Mouse (Mus musculus) kidney, postnatal 0 days (tissue): ENCODE measurements around the gene Gm5148. TPM values are rescaled to one million over a fixed set of nuclear protein-coding genes. Genes with fewer than 3 reads are reported as not detected.

Experiments
- ATAC-seq: fragments of 200-750 bp; cut with Nextera tagmentation; replicated peaks from 2 replicates; pipeline ENCODE4 v1.8.0; 2017; ENCODE audit warnings: low read depth, moderate number of reproducible peaks, moderate TSS enrichment, moderate library complexity; ENCODE audit not compliant: low FRiP score
- DNase-seq: peaks from one replicate; pipeline ENCODE4 v3.0.0-alpha.2; 2016; ENCODE audit warnings: low spot score
- H3K27ac ChIP-seq: fragments of 300-500 bp; sonication (generic); 2 replicates; pipeline ENCODE4 v1.5.1; 2014; ENCODE audit warnings: mild to moderate bottlenecking
- H3K27me3 ChIP-seq: fragments of 300-500 bp; sonication (generic); 2 replicates; pipeline ENCODE4 v1.6.1; 2014; ENCODE audit warnings: low read length, mixed read lengths; ENCODE audit not compliant: insufficient read depth
- H3K36me3 ChIP-seq: fragments of 300-500 bp; sonication (generic); 2 replicates; pipeline ENCODE4 v1.6.1; 2014; ENCODE audit warnings: low read length, mixed read lengths; ENCODE audit not compliant: insufficient read depth
- H3K4me1 ChIP-seq: fragments of 300-500 bp; sonication (generic); replicated peaks from 2 replicates; pipeline ENCODE4 v1.6.1; 2014; ENCODE audit warnings: antibody characterized with exemption, low read length, mixed read lengths; ENCODE audit not compliant: insufficient read depth
- H3K4me2 ChIP-seq: fragments of 300-500 bp; sonication (generic); 2 replicates; pipeline ENCODE4 v1.6.1; 2014; ENCODE audit warnings: mild to moderate bottlenecking, low read length, moderate library complexity, mixed read lengths
- H3K4me3 ChIP-seq: fragments of 300-500 bp; sonication (generic); replicated peaks from 2 replicates; pipeline ENCODE4 v1.5.1; 2014; ENCODE audit warnings: low read depth, low read length
- H3K9ac ChIP-seq: fragments of 300-500 bp; sonication (generic); 2 replicates; pipeline ENCODE4 v1.6.1; 2014; ENCODE audit warnings: low read depth, low read length
- H3K9me3 ChIP-seq: fragments of 300-500 bp; sonication (generic); replicated peaks from 2 replicates; pipeline ENCODE4 v1.6.1; 2016; ENCODE audit warnings: low read length, inconsistent platforms, mixed read lengths
- CTCF ChIP-seq: IDR thresholded peaks from 2 replicates; pipeline ENCODE4 v1.5.1; 2016; ENCODE audit warnings: antibody characterized with exemption, low read depth, mild to moderate bottlenecking, moderate library complexity
- WGBS: fragments of 180-500 bp; shearing (Covaris S2); extraction: QIAGEN DNeasy Blood & Tissue Kit; methylation state at CpG from one replicate; pipeline ENCODE4 v1.1.7; 2014; 5-methylcytosine and 5-hydroxymethylcytosine counted together
- polyA plus RNA-seq: library from polyadenylated mRNA; unstranded; fragments of >200 nt; fragmentation: Nextera tagmentation; extraction: Ambion mirVana; gene quantifications from 2 replicates; pipeline ENCODE4 v1.2.1, GENCODE M21; 2015

The Gm5148 gene
- polyA plus RNA-seq, 1 experiment from 2014 or later, result 14.4 TPM

DNA sequence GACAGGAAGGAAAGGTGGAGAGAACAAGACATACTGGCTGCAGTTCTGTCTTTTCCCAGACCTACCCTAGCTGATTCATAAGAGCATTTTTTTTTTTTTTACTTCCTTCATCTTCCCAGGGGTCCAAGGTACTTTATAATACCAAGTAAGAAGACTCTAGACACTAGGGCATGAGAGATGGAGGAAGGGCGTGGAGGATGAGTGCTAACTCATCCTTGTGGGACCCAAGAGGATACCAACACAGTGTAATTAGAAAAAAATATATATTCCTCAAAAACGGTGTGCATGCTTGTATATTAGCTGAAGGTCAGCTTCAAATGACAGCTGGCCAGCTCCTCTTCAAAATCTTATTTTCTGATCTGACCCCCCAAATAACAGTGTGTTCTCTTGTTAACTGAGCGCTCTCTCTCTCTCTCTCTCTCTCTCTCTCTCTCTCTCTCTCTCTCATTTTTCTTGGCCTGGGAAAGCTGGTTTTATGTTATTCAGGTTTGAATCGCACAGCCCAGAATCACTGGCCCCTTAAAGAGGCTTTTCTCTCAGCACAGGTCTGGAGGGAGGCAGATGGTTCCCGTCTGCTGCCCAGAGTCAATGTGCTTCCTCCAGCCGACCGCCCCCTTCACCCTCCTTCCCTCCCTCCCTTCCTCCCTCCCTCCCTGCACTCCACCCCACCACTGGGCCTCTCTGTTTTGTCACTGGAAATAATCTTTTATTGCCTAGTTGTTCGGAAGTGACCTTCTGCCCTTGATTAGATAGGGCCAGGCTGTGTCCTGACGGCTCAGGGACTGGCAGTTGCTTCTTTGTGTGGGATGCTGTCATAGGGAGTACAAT, 57.8 kb downstream of the Gm5148 start:
- Histone ChIP-seq H3K36me3 (no peaks in the 10 kb centered on the region), H3K4me2 (no peak overlapping the region), H3K9ac (no peak overlapping the region), H3K27ac (peak overlapping the region; percentile 48), H3K4me1 (peaks cover 5% of the 10 kb centered on the region; the same call in 1 of the 2 replicates), H3K27me3 (no peaks in the 10 kb centered on the region), H3K4me3 (no peak overlapping the region), H3K9me3 (0 out of 2 replicates have a peak, but pooled peaks cover 16% of the 10 kb centered on the region)
- peak; percentile 97 for ATAC-seq
- no peak for TF ChIP-seq CTCF
- peak; percentile 96 for DNase-seq
- 10% methylated on average over 9 of the region's 9 CpGs for WGBS

Other genes with a start within 250 kb of the Gm5148 start
- 31.8 and 39.6 TPM in 2 replicates for gene Spry1, start 84.5 kb downstream of the Gm5148 start, polyA plus RNA-seq